Mouse (Mus musculus) left cerebral cortex, postnatal 36 days (tissue): ENCODE results near the gene 2310034G01Rik. TPM values are rescaled to one million over a fixed set of nuclear protein-coding genes. Genes with fewer than 3 reads are reported as not detected.

Experiments used
- DNase-seq, 2 experiments: peaks; one replicate each; pipeline ENCODE4 v3.0.0; 2021 to 2022; ENCODE audit warnings: low spot score in 2 of 2, mixed read lengths in 1 of 2
- intact Hi-C: fragments of 180-260 bp; cut with DNase I; formaldehyde crosslinking; loops from one replicate; pipeline ENCODE4 v1.15.1; 2025
- total RNA-seq, 2 experiments: library from RNA; stranded (reverse); gene quantifications; 2 replicates each; pipeline ENCODE4 v1.2.3; 2021

2310034G01Rik gene
- total RNA-seq, 2 experiments from 2014 or later: 0.62 to 0.68 TPM

DNA sequence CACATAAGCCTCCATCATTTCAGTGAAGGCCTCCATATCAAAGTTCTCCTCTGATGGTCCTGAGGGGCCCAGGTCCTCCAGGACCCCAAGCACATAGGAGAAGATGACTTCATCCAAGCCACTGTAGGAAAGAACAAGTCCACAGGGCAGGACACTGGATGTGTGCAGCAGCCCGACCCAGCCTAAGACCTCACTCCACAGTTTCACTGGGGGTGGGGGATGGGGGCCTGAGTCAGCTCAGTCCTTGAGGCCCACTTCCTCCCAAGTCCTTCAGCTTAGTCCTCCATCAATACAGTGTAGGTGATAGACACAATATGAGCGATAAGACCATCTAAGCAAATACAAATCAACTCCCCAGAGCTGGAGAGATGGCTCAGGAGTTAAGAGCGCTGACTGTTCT is 18.2 kb downstream of the 2310034G01Rik start:
- DNase-seq: no peak
- intact Hi-C loops: loop anchor here (2.0 kb wide), 1 partner anchor 23 kb away; no protein-coding TSS in a partner anchor

GRCm38 (mm10) chr19:46331326-46331725 is 18.8 kb downstream of the 2310034G01Rik start:
- no peak for DNase-seq
- intact Hi-C loops: loop anchor here (2.0 kb wide), 1 partner anchor 23 kb away; no protein-coding TSS in a partner anchor

GRCm38 (mm10) chr19:46330696-46331095 is 19.4 kb downstream of the 2310034G01Rik start:
- DNase-seq: no peak
- intact Hi-C loops: loop anchor here (2.0 kb wide), 1 partner anchor 22 kb away; no protein-coding TSS in a partner anchor

DNA sequence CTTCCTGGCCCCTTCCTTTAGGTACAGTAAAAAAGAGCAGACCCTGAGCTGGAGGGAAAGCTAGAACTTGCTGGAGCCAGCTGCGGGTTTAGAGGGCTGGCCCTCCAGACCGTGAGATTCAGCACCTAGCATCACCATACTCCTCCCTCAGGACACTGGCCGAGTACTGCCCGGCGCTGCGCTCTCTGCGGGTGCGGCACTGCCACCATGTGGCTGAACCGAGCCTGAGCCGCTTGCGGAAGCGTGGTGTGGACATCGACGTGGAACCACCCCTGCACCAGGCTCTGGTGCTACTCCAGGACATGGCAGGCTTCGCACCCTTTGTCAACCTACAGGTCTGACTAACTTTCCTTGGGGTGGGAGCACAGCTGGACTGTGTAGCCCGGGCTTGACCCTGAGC is 20.2 kb downstream of the 2310034G01Rik start:
- intact Hi-C loops: loop anchor here (2.0 kb wide), 1 partner anchor 21 kb away; no protein-coding TSS in a partner anchor
- peak; percentile 83 to 84 for DNase-seq

GRCm38 (mm10) chr19:46329031-46329641 is 21.0 kb downstream of the 2310034G01Rik start:
- intact Hi-C loops: no loop called here
- no peak for DNase-seq

DNA sequence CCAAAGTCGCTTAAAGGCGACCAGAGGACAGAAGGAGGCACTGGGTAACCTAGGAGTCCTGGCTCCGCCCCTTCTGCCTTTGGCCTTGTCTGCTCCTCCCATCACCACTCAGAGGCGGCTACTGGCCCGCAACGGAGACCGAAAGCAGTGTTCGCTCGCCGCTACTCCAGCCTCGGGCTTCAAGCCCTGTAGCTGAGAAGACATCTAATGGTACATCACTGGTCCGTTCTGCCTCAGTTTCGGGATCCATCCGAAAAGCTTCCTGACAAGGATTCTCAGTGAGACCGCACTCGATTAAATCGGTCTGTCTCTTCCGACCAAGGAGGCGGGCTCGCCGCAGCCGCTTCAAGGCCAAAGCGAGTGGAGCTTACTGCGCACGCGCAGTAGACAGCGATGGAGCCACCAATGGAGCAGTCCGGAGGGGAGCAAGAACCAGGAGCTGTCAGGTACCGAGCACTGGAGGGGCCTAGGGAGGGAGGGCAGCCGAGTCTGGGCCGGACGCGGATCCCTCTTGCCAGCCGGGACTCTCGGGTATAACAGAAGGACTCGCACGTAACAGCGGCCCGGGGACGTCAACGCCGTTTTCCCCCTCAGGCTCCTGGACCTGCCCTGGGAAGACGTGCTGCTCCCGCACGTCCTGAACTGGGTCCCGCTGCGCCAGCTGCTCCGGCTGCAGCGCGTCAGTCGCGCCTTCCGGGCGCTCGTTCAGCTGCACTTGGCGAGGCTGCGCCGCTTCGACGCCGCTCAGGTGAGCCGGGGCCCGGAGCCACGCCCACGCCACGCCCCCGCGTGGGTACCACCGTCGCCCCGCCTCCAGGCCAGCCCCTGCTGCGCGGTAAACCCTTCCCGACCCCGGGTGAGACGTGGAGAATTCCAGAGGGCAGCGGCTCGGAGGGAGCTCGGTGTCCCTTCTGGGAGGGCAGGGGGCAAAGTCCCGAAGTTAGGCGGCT is 21.7 kb downstream of the 2310034G01Rik start, which contains the start of gene Fbxl15:
Gene Fbxl15, plus strand, starts transcription at position 104 of the 950 bp plus-strand sequence.
- DNase-seq: peak; percentile 96 to 97
- intact Hi-C loops: no loop called here

- intact Hi-C loops: no loop called here
- DNase-seq: peak in 1 of 2 experiments; percentile 17
These were observed 22.5 kb downstream of the 2310034G01Rik start for GRCm38 (mm10) chr19:46327531-46328064.

DNA sequence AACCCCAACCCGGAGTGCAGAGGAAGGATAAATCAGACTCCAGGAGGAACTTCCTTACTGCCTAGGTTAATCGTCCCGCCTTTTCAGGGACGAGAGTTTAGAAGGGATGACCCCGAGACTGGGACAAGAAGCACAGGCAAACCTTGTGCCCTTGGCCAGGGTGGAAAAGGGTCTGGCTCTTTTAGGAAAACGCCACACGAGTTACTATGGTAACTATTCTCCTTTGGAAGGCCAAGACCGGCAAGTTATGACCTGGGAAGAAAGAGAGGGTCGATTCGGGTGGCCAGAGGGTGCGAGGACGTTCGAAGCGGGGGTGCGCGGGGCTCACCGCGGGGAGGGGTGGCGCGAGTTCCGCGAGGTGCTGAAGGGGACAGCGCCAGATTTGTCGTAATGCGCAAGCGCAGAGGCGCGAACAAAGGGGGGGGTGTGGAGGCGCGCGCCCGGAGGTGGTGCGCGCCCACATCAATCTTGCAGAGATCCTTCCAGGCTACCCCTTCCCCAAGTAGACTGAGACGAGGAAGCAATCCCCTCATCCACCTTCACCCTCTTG is 23.3 kb downstream of the 2310034G01Rik start, which contains the start of gene Psd:
Gene Psd, minus strand, starts transcription at position 401 of the 550 bp plus-strand sequence.
- peak; percentile 70 to 74 for DNase-seq
- intact Hi-C loops: no loop called here

DNA sequence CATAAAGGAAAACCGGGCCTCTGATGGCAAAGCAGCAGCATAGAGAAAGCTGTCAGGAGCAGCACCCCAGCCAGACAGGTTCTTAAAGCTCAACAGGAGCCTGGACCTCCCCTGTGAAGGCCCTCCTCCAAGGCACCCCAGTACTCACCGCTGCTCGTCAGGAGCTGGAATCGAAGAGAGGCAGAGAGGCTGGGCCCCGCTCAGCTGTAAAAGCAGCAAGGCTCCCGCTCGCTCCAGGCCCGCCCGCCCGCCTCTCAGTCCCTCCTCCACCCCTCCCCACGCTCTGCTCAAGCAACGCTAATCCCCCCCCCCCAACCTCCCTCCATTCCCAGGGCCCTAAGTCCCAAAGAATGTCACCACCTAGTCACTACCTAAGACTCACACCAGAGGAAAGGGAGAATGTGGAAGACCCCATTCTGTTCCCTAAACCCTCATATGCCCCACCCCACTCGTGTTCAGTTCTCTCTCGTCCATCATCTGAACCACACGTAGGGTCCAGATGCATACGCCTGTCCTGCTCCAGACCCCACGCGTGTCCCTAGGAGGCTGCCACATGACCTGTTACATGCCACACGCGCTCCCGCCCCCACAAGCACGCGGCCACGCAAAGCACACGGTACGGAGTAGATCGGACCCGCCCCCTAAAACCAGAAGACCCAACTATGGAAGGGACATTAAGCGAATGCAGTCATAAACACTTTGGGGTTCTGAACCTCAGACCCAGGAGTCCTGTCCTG is 23.9 kb downstream of the 2310034G01Rik start:
- intact Hi-C loops: no loop called here
- peak in 1 of 2 experiments; percentile 46 for DNase-seq

DNA sequence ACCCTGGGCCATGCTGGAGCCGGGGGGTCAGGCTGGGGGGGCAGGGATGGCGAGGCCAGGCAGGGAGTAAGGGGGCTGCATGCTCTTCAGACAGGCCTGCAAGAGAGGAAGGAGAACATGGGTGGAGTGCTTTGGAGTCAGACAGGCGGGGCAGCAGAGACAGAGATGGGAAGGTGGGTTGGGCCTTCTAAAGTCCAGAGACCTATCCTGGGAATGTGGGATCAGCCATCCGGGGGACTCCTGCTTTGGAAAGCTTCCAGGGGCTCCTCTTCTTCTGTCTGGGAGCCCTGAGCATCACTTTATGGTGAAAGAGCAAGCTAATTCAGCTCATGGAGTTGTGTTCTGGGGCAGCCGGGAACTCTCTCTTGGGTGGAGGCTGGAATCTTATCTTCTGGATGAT is 25.2 kb downstream of the 2310034G01Rik start:
- DNase-seq: no peak
- intact Hi-C loops: no loop called here

DNA sequence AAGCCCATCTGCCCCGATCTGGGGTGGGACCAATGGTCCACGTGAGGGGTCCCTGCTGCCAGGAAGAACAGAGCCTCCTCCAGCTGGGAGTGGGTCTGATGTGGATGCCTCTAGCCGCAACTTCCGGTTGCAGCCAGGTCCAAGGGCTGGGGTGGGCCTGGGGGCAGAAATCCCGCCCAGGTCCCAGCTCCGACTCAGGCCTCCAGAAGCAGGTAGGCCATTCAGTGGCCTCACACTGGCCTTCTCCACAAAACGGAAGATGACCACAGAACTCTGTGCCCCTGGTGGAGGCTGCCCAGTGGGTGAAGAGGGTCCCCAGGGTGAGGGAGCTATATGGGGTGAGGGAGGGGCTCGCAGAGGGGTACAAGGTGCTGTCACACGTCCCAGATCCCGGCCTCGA is 25.7 kb downstream of the 2310034G01Rik start:
- intact Hi-C loops: no loop called here
- no peak for DNase-seq

- intact Hi-C loops: no loop called here
- DNase-seq: no peak
These were observed 26.4 kb downstream of the 2310034G01Rik start for GRCm38 (mm10) chr19:46323716-46324115.

DNA sequence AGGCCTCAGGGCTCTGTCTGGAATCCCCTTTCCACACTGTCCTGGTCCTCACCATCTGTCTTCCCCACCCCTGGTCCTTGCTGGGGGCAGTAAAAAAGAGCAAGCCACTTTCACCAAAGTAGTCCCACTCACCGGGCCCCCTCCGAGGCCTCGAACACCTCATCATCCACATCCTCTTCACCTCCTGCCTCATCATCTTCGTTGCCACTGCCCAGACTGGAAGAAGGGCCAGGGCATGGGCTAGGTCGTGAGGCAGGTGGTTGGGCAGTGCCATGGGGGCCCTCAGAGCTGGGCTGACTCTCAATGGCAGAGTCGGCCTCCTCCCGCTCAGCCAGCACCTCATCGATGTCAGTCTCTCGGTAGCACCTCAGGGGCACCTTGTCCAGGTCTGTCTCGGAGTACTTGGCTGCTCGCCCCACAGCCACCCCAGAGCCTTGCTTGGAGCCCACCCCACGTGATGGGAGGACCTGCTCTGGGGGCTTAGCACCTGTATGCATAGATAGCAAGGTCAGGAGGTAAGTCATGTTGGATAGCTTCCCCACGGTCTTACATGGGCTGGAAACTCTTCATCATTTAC is 27.0 kb downstream of the 2310034G01Rik start:
- no peak for DNase-seq
- intact Hi-C loops: no loop called here

- intact Hi-C loops: no loop called here
- DNase-seq: peak in 1 of 2 experiments; percentile 24
These were observed 27.7 kb downstream of the 2310034G01Rik start for GRCm38 (mm10) chr19:46322144-46322995.

- DNase-seq: peak in 1 of 2 experiments; percentile 40
- intact Hi-C loops: no loop called here
These were observed 28.8 kb downstream of the 2310034G01Rik start for GRCm38 (mm10) chr19:46321101-46321943.

DNA sequence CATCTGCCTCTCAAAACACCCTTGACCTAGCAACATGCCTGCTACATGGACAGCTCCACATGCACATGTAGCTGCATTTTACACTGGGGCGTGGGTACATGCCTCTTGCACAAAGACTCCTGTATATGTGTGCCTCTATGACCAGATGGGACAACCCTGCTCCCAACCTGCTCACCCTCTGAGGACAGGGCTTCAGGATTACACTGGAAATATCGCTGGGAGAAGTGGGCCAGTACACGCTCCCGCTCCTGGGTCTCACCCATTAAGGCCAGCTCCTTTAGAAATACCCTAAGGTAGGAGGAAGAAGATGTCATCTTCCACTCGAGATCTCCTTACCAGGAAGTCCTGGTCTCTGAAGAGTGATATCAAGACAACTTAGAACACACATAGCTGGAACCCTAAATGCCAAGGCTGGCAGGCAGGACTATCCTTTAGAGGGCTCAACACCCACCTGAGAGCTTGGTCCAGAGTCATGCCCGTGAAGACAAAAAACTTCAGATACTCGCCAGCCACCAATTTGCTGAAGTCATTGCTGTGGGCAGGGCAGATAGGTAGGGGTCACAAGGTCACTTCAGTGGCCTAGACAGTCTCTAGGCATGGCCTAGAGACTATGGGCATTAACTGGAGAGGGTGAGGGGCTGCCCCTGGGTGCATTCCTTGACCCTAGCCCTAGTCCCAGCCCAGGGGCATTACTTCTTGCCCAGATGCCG is 29.9 kb downstream of the 2310034G01Rik start:
- DNase-seq: peak in 1 of 2 experiments; percentile 3
- intact Hi-C loops: no loop called here
